Mouse (Mus musculus): ENCODE data around the gene Kif5c.

DNA sequence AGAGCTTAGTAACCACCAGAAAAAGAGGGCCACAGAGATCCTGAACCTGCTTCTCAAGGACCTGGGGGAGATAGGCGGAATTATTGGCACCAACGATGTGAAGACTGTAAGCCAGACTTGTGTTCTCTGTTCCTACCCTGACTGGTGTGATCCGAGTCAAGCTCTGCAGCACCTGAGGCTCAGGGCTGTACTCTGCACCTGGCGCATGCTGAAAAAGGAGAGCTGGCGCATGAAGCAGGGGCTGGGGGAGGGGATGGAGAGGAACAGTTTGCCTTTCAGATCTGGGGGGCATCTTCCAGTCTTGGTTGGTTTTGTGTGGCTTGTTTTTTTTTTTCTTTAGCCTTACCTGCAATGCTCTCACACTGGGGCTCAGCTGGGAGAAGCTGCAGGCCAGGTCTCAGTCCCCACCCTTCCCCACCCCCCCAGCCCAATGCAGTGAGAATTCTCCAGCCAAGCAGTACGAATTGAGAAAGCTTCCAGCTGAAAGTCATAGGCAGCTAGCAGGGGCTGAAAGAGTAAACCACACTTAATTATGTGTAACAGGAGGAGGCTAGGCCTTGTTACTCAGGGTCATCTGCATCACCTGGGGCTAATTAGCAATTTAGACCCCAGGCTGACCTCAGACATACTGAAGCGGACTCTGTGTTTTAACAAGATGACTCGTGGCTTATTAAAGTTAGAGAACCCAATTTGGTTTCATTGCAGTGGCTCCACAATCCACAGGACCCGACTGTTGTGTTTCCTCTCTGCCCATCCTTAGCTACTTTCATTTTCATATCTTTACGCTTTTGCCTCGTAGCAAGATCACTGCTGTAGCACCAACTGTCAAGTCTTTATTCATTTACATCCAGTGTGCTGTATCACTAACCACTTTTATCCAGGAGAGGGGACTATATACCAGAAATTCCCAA is 113.9 kb downstream of the Kif5c start:
- TF ChIP-seq CTCF (IDR thresholded peaks at IDR 0.05; ENCODE audit: extremely low read depth, insufficient read depth, low read length): no peak
- TF ChIP-seq POLR2A (IDR thresholded peaks at IDR 0.05; ENCODE audit: extremely low read depth, insufficient read depth, low read length): no peak

Data from cortical plate, adult 2 months (tissue).